ENCODE assay signal across 23 mouse cellular contexts in the genomic region with DNA sequence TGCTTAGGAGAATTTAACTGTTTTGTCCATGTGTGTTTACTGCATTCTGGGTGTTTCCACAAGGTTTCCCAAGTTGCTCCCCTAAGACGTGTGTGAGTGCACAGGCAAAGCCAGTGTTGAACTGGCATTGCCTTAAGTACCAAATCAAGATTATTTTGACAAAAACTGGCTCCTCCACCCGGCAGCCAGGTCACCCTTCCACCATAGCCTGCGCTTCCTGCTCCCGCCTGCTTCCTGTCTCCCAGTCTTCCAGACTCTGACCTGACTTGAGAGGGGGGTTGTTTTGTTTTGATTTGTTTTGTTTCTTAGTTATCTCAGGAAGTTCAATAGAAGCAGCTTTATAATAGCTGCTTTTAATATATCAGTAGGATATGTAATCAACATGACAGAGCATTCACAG.
DNase-seq lines count a peak whose midpoint lies in the region; ATAC-seq and TF ChIP-seq lines count a peak whose summit lies in the region.
"Had no signal": no experiment of that assay in that cellular context is flagged by ENCODE, and none has a peak within 500 bp of the region (broad histone marks: within the 10 kb centered on the region; RNA-seq: fewer than 3 reads in every experiment).

No protein-coding gene starts in this region.

- TF ChIP-seq POLR2A in heart, adult 2 months (IDR thresholded peaks at IDR 0.05; ENCODE audit: insufficient read depth, low read depth, low read length), result no peak

- no peak for TF ChIP-seq EP300 in heart, adult 2 months (IDR thresholded peaks at IDR 0.05; ENCODE audit: insufficient read depth, low read depth, low read length)

- H3K4me1 ChIP-seq in heart, adult 2 months (ENCODE audit: control insufficient read depth, insufficient read depth, low read length), result no peaks in the 10 kb centered on the region
- no peaks in the 10 kb centered on the region for H3K4me1 ChIP-seq in heart, embryonic 10.5 days
- H3K4me1 ChIP-seq in kidney, embryonic 16.5 days (ENCODE audit: insufficient read depth, low read length), result peaks cover 8% of the 10 kb centered on the region; the same call in 1 of the 2 replicates
- no peaks in the 10 kb centered on the region for H3K4me1 ChIP-seq in midbrain, embryonic 11.5 days (ENCODE audit: control insufficient read depth, insufficient read depth, low read length)
- no peaks in the 10 kb centered on the region for H3K4me1 ChIP-seq in midbrain, embryonic 13.5 days (replicated peaks)
- H3K4me1 ChIP-seq: embryonic facial prominence, embryonic 13.5 days; forebrain, embryonic 10.5 days; forebrain, embryonic 15.5 days; hindbrain, embryonic 12.5 days; intestine, embryonic 15.5 days; liver, embryonic 15.5 days; stomach, embryonic 15.5 days had no signal

- peak overlapping the region; percentile 47 for H3K27ac ChIP-seq in heart, adult 2 months
- H3K27ac ChIP-seq in heart, embryonic 10.5 days, result no peak overlapping the region
- no peak overlapping the region for H3K27ac ChIP-seq in kidney, embryonic 16.5 days (ENCODE audit: low read length)
- no peak overlapping the region for H3K27ac ChIP-seq in midbrain, embryonic 11.5 days (ENCODE audit: low read depth, low read length)
- H3K27ac ChIP-seq in midbrain, embryonic 13.5 days, result no peak overlapping the region
- H3K27ac ChIP-seq: embryonic facial prominence, embryonic 13.5 days; forebrain, embryonic 10.5 days; forebrain, embryonic 15.5 days; hindbrain, embryonic 12.5 days; hindbrain, postnatal 0 days; intestine, embryonic 15.5 days; liver, embryonic 15.5 days; stomach, embryonic 15.5 days had no signal

- intact Hi-C loops in heart, adult 2 months (cut with DNase I), result no loop called here

- no peak overlapping the region for H3K4me3 ChIP-seq in heart, adult 2 months
- no peak overlapping the region for H3K4me3 ChIP-seq in heart, embryonic 10.5 days
- H3K4me3 ChIP-seq in kidney, embryonic 16.5 days (ENCODE audit: low read length), result no peak overlapping the region
- no peak overlapping the region for H3K4me3 ChIP-seq in midbrain, embryonic 11.5 days (ENCODE audit: low read depth, low read length)
- no peak overlapping the region for H3K4me3 ChIP-seq in midbrain, embryonic 13.5 days (replicated peaks)
- H3K4me3 ChIP-seq: embryonic facial prominence, embryonic 13.5 days; forebrain, embryonic 10.5 days; forebrain, embryonic 15.5 days; hindbrain, embryonic 12.5 days; intestine, embryonic 15.5 days; liver, embryonic 15.5 days; stomach, embryonic 15.5 days had no signal

- WGBS in heart, adult 2 months, result 26% methylated on average over 4 of the region's 4 CpGs
- WGBS in heart, embryonic 10.5 days, result 48% methylated on average over 4 of the region's 4 CpGs
- WGBS in kidney, embryonic 16.5 days, result 40% methylated on average over 4 of the region's 4 CpGs
- 66% methylated on average over 4 of the region's 4 CpGs for WGBS in midbrain, embryonic 11.5 days
- 69% methylated on average over 4 of the region's 4 CpGs for WGBS in midbrain, embryonic 13.5 days

- no peaks in the 10 kb centered on the region for H3K36me3 ChIP-seq in heart, adult 2 months (ENCODE audit: control insufficient read depth, insufficient read depth, low read length)
- no peaks in the 10 kb centered on the region for H3K36me3 ChIP-seq in heart, embryonic 10.5 days
- H3K36me3 ChIP-seq in kidney, embryonic 16.5 days (ENCODE audit: insufficient read depth, low read length), result no peaks in the 10 kb centered on the region
- H3K36me3 ChIP-seq in midbrain, embryonic 11.5 days (ENCODE audit: control insufficient read depth, insufficient read depth, low read length), result no peaks in the 10 kb centered on the region
- H3K36me3 ChIP-seq in midbrain, embryonic 13.5 days, result no peaks in the 10 kb centered on the region
- H3K36me3 ChIP-seq: embryonic facial prominence, embryonic 13.5 days; forebrain, embryonic 10.5 days; forebrain, embryonic 15.5 days; hindbrain, embryonic 12.5 days; intestine, embryonic 15.5 days; liver, embryonic 15.5 days; stomach, embryonic 15.5 days had no signal

- TF ChIP-seq CTCF in heart, adult 2 months (IDR thresholded peaks at IDR 0.05), result no peak

- ATAC-seq in kidney, embryonic 16.5 days (ENCODE audit: low FRiP score, low TSS enrichment), result no peak
- no peak for ATAC-seq in midbrain, embryonic 11.5 days (ENCODE audit: low FRiP score)
- no peak for ATAC-seq in midbrain, embryonic 13.5 days
- ATAC-seq: forebrain, embryonic 15.5 days; hindbrain, postnatal 0 days; intestine, embryonic 15.5 days; midbrain, embryonic 16.5 days had no signal

- no peak overlapping the region for H3K4me2 ChIP-seq in kidney, embryonic 16.5 days (replicated peaks; ENCODE audit: low read depth, low read length)
- no peak overlapping the region for H3K4me2 ChIP-seq in midbrain, embryonic 11.5 days
- H3K4me2 ChIP-seq in midbrain, embryonic 13.5 days (replicated peaks), result no peak overlapping the region
- H3K4me2 ChIP-seq: embryonic facial prominence, embryonic 13.5 days; forebrain, embryonic 15.5 days; hindbrain, embryonic 12.5 days; intestine, embryonic 15.5 days; liver, embryonic 15.5 days; lung, embryonic 14.5 days; stomach, embryonic 15.5 days had no signal

- no peaks in the 10 kb centered on the region for H3K27me3 ChIP-seq in heart, adult 2 months (ENCODE audit: control insufficient read depth, insufficient read depth, low read length)
- H3K27me3 ChIP-seq in heart, embryonic 10.5 days (ENCODE audit: insufficient read depth, poor library complexity, severe bottlenecking), result no peaks in the 10 kb centered on the region
- no peaks in the 10 kb centered on the region for H3K27me3 ChIP-seq in kidney, embryonic 16.5 days (ENCODE audit: insufficient read depth, low read length)
- no peaks in the 10 kb centered on the region for H3K27me3 ChIP-seq in midbrain, embryonic 11.5 days (ENCODE audit: control insufficient read depth, insufficient read depth, low read length)
- H3K27me3 ChIP-seq in midbrain, embryonic 13.5 days, result no peaks in the 10 kb centered on the region
- H3K27me3 ChIP-seq: embryonic facial prominence, embryonic 13.5 days; forebrain, embryonic 15.5 days; hindbrain, embryonic 12.5 days; intestine, embryonic 15.5 days; liver, embryonic 15.5 days; stomach, embryonic 15.5 days had no signal

- no peaks in the 10 kb centered on the region for H3K9me3 ChIP-seq in heart, embryonic 10.5 days
- H3K9me3 ChIP-seq in kidney, embryonic 16.5 days (ENCODE audit: low read length), result no peaks in the 10 kb centered on the region
- H3K9me3 ChIP-seq in midbrain, embryonic 11.5 days (ENCODE audit: control insufficient read depth, low read length), result no peaks in the 10 kb centered on the region
- no peaks in the 10 kb centered on the region for H3K9me3 ChIP-seq in midbrain, embryonic 13.5 days
- H3K9me3 ChIP-seq: embryonic facial prominence, embryonic 13.5 days; forebrain, embryonic 10.5 days; forebrain, embryonic 15.5 days; hindbrain, embryonic 12.5 days; intestine, embryonic 15.5 days; liver, embryonic 15.5 days; stomach, embryonic 15.5 days had no signal

- H3K9ac ChIP-seq in heart, adult 2 months (ENCODE audit: low read depth, low read length), result no peak overlapping the region
- H3K9ac ChIP-seq in kidney, embryonic 16.5 days (replicated peaks; ENCODE audit: low read length), result no peak overlapping the region
- no peak overlapping the region for H3K9ac ChIP-seq in midbrain, embryonic 11.5 days (ENCODE audit: low read length)
- H3K9ac ChIP-seq in midbrain, embryonic 13.5 days (replicated peaks), result no peak overlapping the region
- H3K9ac ChIP-seq: embryonic facial prominence, embryonic 13.5 days; forebrain, embryonic 15.5 days; hindbrain, embryonic 12.5 days; intestine, embryonic 15.5 days; liver, embryonic 15.5 days; lung, embryonic 14.5 days; stomach, embryonic 15.5 days had no signal

- no peaks in the 10 kb centered on the region for H3K79me2 ChIP-seq in heart, adult 2 months (replicated peaks; ENCODE audit: control insufficient read depth, insufficient read depth, low read length)

- peak in 1 of 2 experiments; percentile 17 for DNase-seq in heart, adult 2 months
- no peak for DNase-seq in heart, embryonic 10.5 days (ENCODE audit: low spot score)
- peak; percentile 6 for DNase-seq in kidney, adult 9 months
- DNase-seq in midbrain, embryonic 11.5 days (ENCODE audit: low spot score, missing footprints), result peak; percentile 69
- DNase-seq: adrenal gland, adult 8-10 months; B cell, adult 2 months; cerebellum, adult 18-20 months; cerebellum, postnatal 10 days; gastrocnemius, postnatal 25 days; lung, embryonic 14.5 days; lung, postnatal 14 days; right cerebral cortex, postnatal 25 days had no signal
